Mouse (Mus musculus) liver, embryonic 14.5 days (tissue): ENCODE measurements around the gene Srl. TPM values are rescaled to one million over a fixed set of nuclear protein-coding genes. Genes with fewer than 3 reads are reported as not detected.

ENCODE experiments used
- ATAC-seq: fragments of 200-750 bp; cut with Nextera tagmentation; 2 replicates; pipeline ENCODE4 v1.8.0; 2017; ENCODE audit warnings: moderate number of reproducible peaks, mild to moderate bottlenecking, moderate library complexity; ENCODE audit not compliant: insufficient read depth
- DNase-seq, 3 experiments: peaks; one replicate each; pipeline ENCODE4 v3.0.0-alpha.2; 2012 to 2013; ENCODE audit warnings: low read depth in 3 of 3, low spot score in 3 of 3
- H3K27ac ChIP-seq: fragments of 300-500 bp; sonication (generic); 2 replicates; pipeline ENCODE4 v1.5.1; 2014; ENCODE audit warnings: moderate library complexity, mild to moderate bottlenecking, control low read depth, inconsistent platforms
- H3K27me3 ChIP-seq: fragments of 300-500 bp; sonication (generic); 2 replicates; pipeline ENCODE4 v1.6.1; 2014; ENCODE audit warnings: mild to moderate bottlenecking, low read length, moderate library complexity; ENCODE audit not compliant: control insufficient read depth, insufficient read depth
- H3K36me3 ChIP-seq: fragments of 300-500 bp; sonication (generic); replicated peaks from 2 replicates; pipeline ENCODE4 v1.6.1; 2014; ENCODE audit warnings: low read depth; ENCODE audit not compliant: control insufficient read depth, insufficient read depth
- H3K4me1 ChIP-seq, 2 experiments: fragments of 200-500 bp in 1 of 2; fragments of 300-500 bp in 1 of 2; sonication (generic) in 1 of 2; replicated peaks; 2 replicates each; pipeline ENCODE4 v1.6.1; 2012 to 2014; ENCODE audit warnings: antibody characterized with exemption in 1 of 2, inconsistent platforms in 1 of 2, low read length in 1 of 2; ENCODE audit not compliant: control insufficient read depth in 2 of 2, insufficient read depth in 2 of 2
- H3K4me2 ChIP-seq: fragments of 300-500 bp; sonication (generic); 2 replicates; pipeline ENCODE4 v1.6.1; 2014; ENCODE audit warnings: low read depth, mild to moderate bottlenecking, control low read depth, moderate library complexity
- H3K4me3 ChIP-seq, 2 experiments: fragments of 200-500 bp in 1 of 2; fragments of 300-500 bp in 1 of 2; sonication (generic) in 1 of 2; 2 replicates each; pipeline ENCODE4 v1.5.1; 2012 to 2014; ENCODE audit warnings: low read depth in 2 of 2, low read length in 2 of 2, mild to moderate bottlenecking in 2 of 2, control low read depth in 1 of 2, inconsistent platforms in 1 of 2, moderate library complexity in 1 of 2; ENCODE audit not compliant: insufficient read depth in 1 of 2
- H3K9ac ChIP-seq: fragments of 300-500 bp; sonication (generic); replicated peaks from 2 replicates; pipeline ENCODE4 v1.6.1; 2014; ENCODE audit warnings: mild to moderate bottlenecking, control low read depth, moderate library complexity
- H3K9me3 ChIP-seq: fragments of 300-500 bp; sonication (generic); 2 replicates; pipeline ENCODE4 v1.6.1; 2016; ENCODE audit warnings: low read length, mixed read lengths; ENCODE audit not compliant: control insufficient read depth
- CTCF ChIP-seq: IDR thresholded peaks from 2 replicates; pipeline ENCODE4 v1.5.1; 2016; ENCODE audit warnings: antibody characterized with exemption, low read depth, control low read depth
- EP300 ChIP-seq: IDR thresholded peaks from 2 replicates; pipeline ENCODE4 v1.6.1; 2016; ENCODE audit warnings: antibody characterized with exemption, low read depth
- WGBS: fragments of 180-500 bp; shearing (Covaris S2); extraction: QIAGEN DNeasy Blood & Tissue Kit; methylation state at CpG from one replicate; pipeline ENCODE4 v1.1.7; 2014; ENCODE audit not compliant: insufficient replicate concordance; 5-methylcytosine and 5-hydroxymethylcytosine counted together
- polyA plus RNA-seq, 2 experiments: library from polyadenylated mRNA; depleted of rRNA in 1 of 2; stranded (reverse) in 1 of 2; unstranded in 1 of 2; fragments of >200 nt; fragmentation: Nextera tagmentation in 1 of 2; extraction: Ambion mirVana in 1 of 2; gene quantifications; 2 replicates each; pipeline versions ENCODE4 v1.2.1 to v1.2.3; 2012 to 2014

Srl gene
- polyA plus RNA-seq, 2 experiments, result 1.2 to 1.5 TPM

DNA sequence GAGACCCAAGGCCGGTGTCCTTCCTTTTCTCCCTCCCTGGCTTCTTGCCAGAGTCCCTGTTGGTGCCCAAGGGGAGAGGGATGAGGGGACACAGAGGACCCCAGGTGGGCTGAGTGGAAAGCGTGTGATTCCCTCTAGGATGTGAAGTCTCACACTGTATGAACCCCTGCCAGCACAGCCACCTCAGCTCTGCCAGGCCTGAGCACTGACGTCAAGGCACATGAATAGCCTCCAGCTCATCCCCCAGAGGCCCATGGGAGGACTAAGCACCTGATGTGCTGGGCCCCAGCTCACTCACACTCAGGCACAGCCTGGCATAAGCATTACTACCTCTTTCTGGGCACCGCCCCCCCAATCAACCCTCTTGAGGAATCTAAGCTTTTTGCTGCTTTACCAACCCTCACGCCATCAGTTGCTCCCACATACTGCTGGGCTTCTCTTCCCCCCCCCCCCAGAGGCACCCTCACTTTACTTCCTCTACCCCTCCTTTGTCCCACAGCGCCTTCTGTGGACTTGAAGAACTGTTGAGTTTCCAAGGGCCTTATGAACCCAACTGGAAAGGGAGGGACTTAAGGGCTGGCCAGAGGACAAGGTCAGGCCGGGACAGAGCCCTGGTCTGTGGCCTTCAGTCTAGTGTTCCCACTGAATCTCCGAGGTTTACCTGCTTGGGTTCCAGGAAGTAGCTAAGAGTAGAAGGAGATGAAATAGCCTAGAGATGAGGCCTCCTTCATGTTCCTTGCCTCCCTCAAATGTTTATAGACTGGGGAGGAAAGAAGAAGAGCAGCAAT is 40.8 kb downstream of the Srl start:
- no peak overlapping the region for H3K27ac ChIP-seq
- DNase-seq, result no peak
- no peak for TF ChIP-seq EP300
- TF ChIP-seq CTCF, result no peak
- no peaks in the 10 kb centered on the region for H3K36me3 ChIP-seq
- no peaks in the 10 kb centered on the region for H3K4me1 ChIP-seq
- ATAC-seq, result no peak
- no peak overlapping the region for H3K4me3 ChIP-seq
- WGBS, result 56% methylated on average over 8 of the region's 8 CpGs
- no peak overlapping the region for H3K4me2 ChIP-seq
- H3K9me3 ChIP-seq, result no peaks in the 10 kb centered on the region
- no peaks in the 10 kb centered on the region for H3K27me3 ChIP-seq
- H3K9ac ChIP-seq, result no peak overlapping the region

DNA sequence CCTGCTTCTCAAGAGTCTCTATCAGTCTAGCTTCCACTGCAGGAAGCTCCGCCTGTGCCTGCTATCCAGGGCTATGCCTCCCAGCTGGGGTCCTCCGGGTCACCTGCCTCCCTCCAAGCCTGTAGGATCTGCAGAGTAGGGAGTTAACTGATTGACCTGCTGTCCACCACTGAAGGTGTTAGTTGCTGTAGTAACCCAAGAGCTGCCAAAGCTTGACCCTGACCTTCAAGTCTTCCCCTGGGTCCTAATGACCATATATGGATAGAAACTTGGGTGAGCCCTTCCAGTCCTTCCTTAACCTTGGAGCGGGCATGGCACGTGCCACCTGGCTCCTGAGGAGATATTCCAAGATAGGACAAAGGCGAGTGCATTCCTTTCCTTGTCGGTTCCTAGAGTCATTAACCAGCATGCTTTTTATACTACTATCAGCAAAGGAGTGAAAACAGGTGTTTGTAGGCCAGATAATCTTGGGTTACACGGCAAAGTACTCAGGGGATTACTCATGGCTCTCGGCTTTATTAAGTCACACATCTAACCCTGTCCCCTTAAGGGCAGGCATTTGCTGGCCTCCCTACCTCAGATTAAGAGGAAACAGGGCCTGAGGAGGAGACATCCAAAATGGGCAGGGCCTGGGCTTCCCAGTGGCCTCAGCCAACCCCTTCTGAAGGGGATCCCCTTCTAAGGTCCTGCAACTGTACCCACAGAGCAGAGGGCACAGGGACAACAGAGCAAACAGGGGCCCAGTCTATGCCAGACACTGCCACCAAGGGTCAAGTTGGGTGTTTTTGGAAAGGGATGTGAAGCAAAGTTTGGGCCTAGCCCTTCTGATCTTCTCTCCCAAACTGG is 43.6 kb downstream of the Srl start:
- Histone ChIP-seq H3K9ac (no peak overlapping the region), H3K9me3 (no peaks in the 10 kb centered on the region), H3K36me3 (no peaks in the 10 kb centered on the region), H3K27ac (no peak overlapping the region), H3K4me2 (no peak overlapping the region), H3K4me1 (no peaks in the 10 kb centered on the region), H3K27me3 (no peaks in the 10 kb centered on the region), H3K4me3 (no peak overlapping the region)
- TF ChIP-seq CTCF (no peak), EP300 (no peak)
- 57% methylated on average over 8 of the region's 8 CpGs for WGBS
- DNase-seq (no peak), ATAC-seq (no peak)

DNA sequence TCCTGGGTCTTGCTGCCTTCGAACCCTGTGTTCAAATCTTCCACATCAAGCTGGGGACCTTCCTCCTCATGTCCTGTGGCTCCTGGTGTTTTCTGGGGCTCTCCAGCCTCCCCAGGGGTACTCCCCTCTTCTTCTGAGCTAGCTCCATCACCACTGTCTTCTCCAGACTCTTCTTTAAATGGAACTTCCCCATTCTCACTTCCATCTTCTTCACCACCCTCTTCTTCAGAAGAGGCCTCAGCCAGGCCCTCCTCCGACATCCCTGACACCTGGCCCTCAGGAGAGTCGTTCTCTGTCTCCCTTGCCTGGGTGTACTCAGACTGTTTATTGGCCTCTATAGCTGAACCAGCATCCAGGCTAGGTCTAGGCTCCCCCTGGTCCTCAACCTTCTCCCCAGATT is 45.1 kb downstream of the Srl start:
- ATAC-seq, result no peak
- H3K27me3 ChIP-seq, result no peaks in the 10 kb centered on the region
- WGBS, result 54% methylated on average over 3 of the region's 3 CpGs
- no peak overlapping the region for H3K4me2 ChIP-seq
- no peak for DNase-seq
- no peak for TF ChIP-seq EP300
- no peak for TF ChIP-seq CTCF
- no peaks in the 10 kb centered on the region for H3K9me3 ChIP-seq
- H3K4me3 ChIP-seq, result no peak overlapping the region
- no peaks in the 10 kb centered on the region for H3K36me3 ChIP-seq
- no peaks in the 10 kb centered on the region for H3K4me1 ChIP-seq
- no peak overlapping the region for H3K9ac ChIP-seq
- no peak overlapping the region for H3K27ac ChIP-seq

DNA sequence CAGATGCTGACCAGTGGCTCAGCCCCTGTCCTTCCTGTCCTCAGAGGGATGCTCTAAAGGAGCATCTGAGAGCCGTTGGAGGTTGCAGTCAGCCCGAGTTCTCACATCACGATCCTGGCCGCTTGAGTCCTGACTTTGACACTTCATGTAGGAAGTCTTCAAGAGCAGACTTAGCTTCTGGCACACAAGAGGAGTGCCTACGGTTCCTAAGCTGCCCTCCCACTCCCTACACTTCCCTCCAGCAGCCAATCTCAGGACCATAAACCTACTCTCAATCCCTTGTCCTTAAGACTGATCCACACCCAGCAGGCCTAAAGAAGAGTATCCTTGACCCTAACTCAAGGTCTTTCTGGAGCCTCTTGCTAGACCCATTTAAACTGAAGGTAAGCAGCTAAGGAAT is 45.8 kb downstream of the Srl start:
- DNase-seq, result no peak
- Histone ChIP-seq H3K36me3 (no peaks in the 10 kb centered on the region), H3K27ac (no peak overlapping the region), H3K4me1 (no peaks in the 10 kb centered on the region), H3K27me3 (no peaks in the 10 kb centered on the region), H3K9me3 (no peaks in the 10 kb centered on the region), H3K9ac (no peak overlapping the region), H3K4me2 (no peak overlapping the region), H3K4me3 (no peak overlapping the region)
- TF ChIP-seq CTCF, result no peak
- TF ChIP-seq EP300, result no peak
- 67% methylated on average over 5 of the region's 5 CpGs for WGBS
- no peak for ATAC-seq

DNA sequence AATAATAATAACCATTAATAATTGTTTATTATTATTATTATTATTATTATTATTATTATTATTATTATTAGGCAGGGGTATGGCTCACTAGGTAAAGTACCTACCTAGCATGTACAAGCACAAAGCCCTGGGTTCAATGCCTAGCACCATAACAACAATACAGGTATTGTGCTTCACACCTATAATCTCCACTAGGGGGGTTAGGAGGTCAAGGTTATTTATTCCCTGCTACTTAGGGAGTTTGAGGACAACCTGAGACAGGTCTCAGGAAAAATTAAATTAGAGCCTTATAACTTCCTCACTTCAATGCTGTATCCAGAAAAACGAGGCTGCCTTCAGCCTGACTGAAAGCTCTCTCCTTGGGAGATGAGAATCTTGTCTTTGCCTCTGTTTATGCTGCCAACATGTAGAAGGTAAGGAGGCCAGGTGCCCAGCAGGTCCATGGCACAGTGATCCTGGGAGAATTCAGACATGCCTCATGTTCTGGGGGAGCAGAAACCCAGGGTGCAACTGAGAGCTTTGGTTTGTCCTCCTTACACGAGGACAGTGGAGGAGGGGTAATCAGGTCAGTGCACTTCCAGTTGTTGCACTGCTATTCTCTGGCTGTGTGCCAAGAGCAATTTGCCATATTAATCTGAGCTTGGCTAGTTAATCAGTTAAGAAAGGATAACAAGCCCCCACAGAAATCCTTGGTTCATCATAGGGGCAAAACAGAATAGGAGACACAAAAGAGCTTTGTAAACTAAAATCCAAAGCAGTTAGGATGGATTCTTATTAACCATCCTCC is 48.6 kb downstream of the Srl start:
- Histone ChIP-seq H3K4me2 (no peak overlapping the region), H3K27ac (no peak overlapping the region), H3K27me3 (no peaks in the 10 kb centered on the region), H3K9me3 (no peaks in the 10 kb centered on the region), H3K9ac (no peak overlapping the region), H3K4me3 (no peak overlapping the region), H3K36me3 (no peaks in the 10 kb centered on the region), H3K4me1 (no peaks in the 10 kb centered on the region)
- WGBS, result 42% methylated on average over 2 of the region's 2 CpGs
- DNase-seq, result no peak
- TF ChIP-seq EP300 (no peak), CTCF (no peak)
- ATAC-seq, result no peak
